Mouse (Mus musculus): ENCODE data around the gene Macrod2. TPM values are rescaled to one million over a fixed set of nuclear protein-coding genes. Genes with fewer than 3 reads are reported as not detected.
A peak's percentile ranks its signal among the peaks of the same experiment; 100 is the strongest.

The Macrod2 gene
- polyA plus RNA-seq, 1 experiment from 2014 or later = 25.7 TPM

GRCm38 (mm10) chr2:141463946-141464345 lies 1068.8 kb downstream of the Macrod2 start:
- H3K4me2 ChIP-seq (replicated peaks; ENCODE audit: low read depth) = no peak overlapping the region
- no peaks in the 10 kb centered on the region for H3K36me3 ChIP-seq (ENCODE audit: control insufficient read depth, insufficient read depth)
- TF ChIP-seq CTCF (IDR thresholded peaks at IDR 0.05; ENCODE audit: low read depth) = no peak
- no peak overlapping the region for H3K4me3 ChIP-seq (ENCODE audit: low read depth, low read length)
- H3K4me1 ChIP-seq (replicated peaks; ENCODE audit: control insufficient read depth, insufficient read depth, low read length) = no peaks in the 10 kb centered on the region
- H3K9ac ChIP-seq (ENCODE audit: low read depth, low read length) = no peak overlapping the region
- no peaks in the 10 kb centered on the region for H3K9me3 ChIP-seq (ENCODE audit: control insufficient read depth)
- no peak for ATAC-seq
- WGBS = 94% methylated on average over 1 of the region's 1 CpGs
- H3K27me3 ChIP-seq (replicated peaks; ENCODE audit: control insufficient read depth, insufficient read depth, low read length) = no peaks in the 10 kb centered on the region
- no peak overlapping the region for H3K27ac ChIP-seq (ENCODE audit: low read depth, low read length)

- H3K27ac ChIP-seq (ENCODE audit: low read depth, low read length) = no peak overlapping the region
- no peaks in the 10 kb centered on the region for H3K36me3 ChIP-seq (ENCODE audit: control insufficient read depth, insufficient read depth)
- H3K4me1 ChIP-seq (replicated peaks; ENCODE audit: control insufficient read depth, insufficient read depth, low read length) = no peaks in the 10 kb centered on the region
- TF ChIP-seq CTCF (IDR thresholded peaks at IDR 0.05; ENCODE audit: low read depth) = no peak
- 80% methylated on average over 1 of the region's 1 CpGs for WGBS
- no peaks in the 10 kb centered on the region for H3K9me3 ChIP-seq (ENCODE audit: control insufficient read depth)
- no peaks in the 10 kb centered on the region for H3K27me3 ChIP-seq (replicated peaks; ENCODE audit: control insufficient read depth, insufficient read depth, low read length)
- H3K4me3 ChIP-seq (ENCODE audit: low read depth, low read length) = no peak overlapping the region
- no peak overlapping the region for H3K9ac ChIP-seq (ENCODE audit: low read depth, low read length)
- no peak for ATAC-seq
- H3K4me2 ChIP-seq (replicated peaks; ENCODE audit: low read depth) = no peak overlapping the region
These were observed 1077.7 kb downstream of the Macrod2 start for GRCm38 (mm10) chr2:141472791-141473190.

- H3K9me3 ChIP-seq (ENCODE audit: control insufficient read depth) = no peaks in the 10 kb centered on the region
- H3K9ac ChIP-seq (ENCODE audit: low read depth, low read length) = no peak overlapping the region
- H3K27me3 ChIP-seq (replicated peaks; ENCODE audit: control insufficient read depth, insufficient read depth, low read length) = no peaks in the 10 kb centered on the region
- no peaks in the 10 kb centered on the region for H3K36me3 ChIP-seq (ENCODE audit: control insufficient read depth, insufficient read depth)
- peak; percentile 88 for ATAC-seq
- no peak overlapping the region for H3K27ac ChIP-seq (ENCODE audit: low read depth, low read length)
- H3K4me1 ChIP-seq (replicated peaks; ENCODE audit: control insufficient read depth, insufficient read depth, low read length) = no peaks in the 10 kb centered on the region
- H3K4me2 ChIP-seq (replicated peaks; ENCODE audit: low read depth) = no peak overlapping the region
- WGBS = 45% methylated on average over 3 of the region's 3 CpGs
- H3K4me3 ChIP-seq (ENCODE audit: low read depth, low read length) = no peak overlapping the region
- no peak for TF ChIP-seq CTCF (IDR thresholded peaks at IDR 0.05; ENCODE audit: low read depth)
These were observed 1082.5 kb downstream of the Macrod2 start for GRCm38 (mm10) chr2:141477585-141477984.

- Histone ChIP-seq H3K27ac (ENCODE audit: low read depth, low read length) (no peak overlapping the region), H3K9ac (ENCODE audit: low read depth, low read length) (no peak overlapping the region), H3K9me3 (ENCODE audit: control insufficient read depth) (no peaks in the 10 kb centered on the region), H3K4me1 (replicated peaks; ENCODE audit: control insufficient read depth, insufficient read depth, low read length) (no peaks in the 10 kb centered on the region), H3K27me3 (replicated peaks; ENCODE audit: control insufficient read depth, insufficient read depth, low read length) (no peaks in the 10 kb centered on the region), H3K36me3 (ENCODE audit: control insufficient read depth, insufficient read depth) (no peaks in the 10 kb centered on the region), H3K4me2 (replicated peaks; ENCODE audit: low read depth) (no peak overlapping the region), H3K4me3 (ENCODE audit: low read depth, low read length) (no peak overlapping the region)
- ATAC-seq = no peak
- 83% methylated on average over 3 of the region's 3 CpGs for WGBS
- TF ChIP-seq CTCF (IDR thresholded peaks at IDR 0.05; ENCODE audit: low read depth) = no peak
These were observed 1095.4 kb downstream of the Macrod2 start for GRCm38 (mm10) chr2:141490518-141490917.

GRCm38 (mm10) chr2:141505451-141505850 lies 1110.3 kb downstream of the Macrod2 start:
- H3K27ac ChIP-seq (ENCODE audit: low read depth, low read length) = no peak overlapping the region
- 95% methylated on average over 3 of the region's 3 CpGs for WGBS
- no peaks in the 10 kb centered on the region for H3K4me1 ChIP-seq (replicated peaks; ENCODE audit: control insufficient read depth, insufficient read depth, low read length)
- H3K4me3 ChIP-seq (ENCODE audit: low read depth, low read length) = no peak overlapping the region
- no peaks in the 10 kb centered on the region for H3K9me3 ChIP-seq (ENCODE audit: control insufficient read depth)
- H3K36me3 ChIP-seq (ENCODE audit: control insufficient read depth, insufficient read depth) = no peaks in the 10 kb centered on the region
- H3K27me3 ChIP-seq (replicated peaks; ENCODE audit: control insufficient read depth, insufficient read depth, low read length) = no peaks in the 10 kb centered on the region
- no peak for ATAC-seq
- no peak for TF ChIP-seq CTCF (IDR thresholded peaks at IDR 0.05; ENCODE audit: low read depth)
- H3K9ac ChIP-seq (ENCODE audit: low read depth, low read length) = no peak overlapping the region
- H3K4me2 ChIP-seq (replicated peaks; ENCODE audit: low read depth) = no peak overlapping the region

- TF ChIP-seq CTCF (IDR thresholded peaks at IDR 0.05; ENCODE audit: low read depth) = no peak
- no peaks in the 10 kb centered on the region for H3K4me1 ChIP-seq (replicated peaks; ENCODE audit: control insufficient read depth, insufficient read depth, low read length)
- H3K27me3 ChIP-seq (replicated peaks; ENCODE audit: control insufficient read depth, insufficient read depth, low read length) = no peaks in the 10 kb centered on the region
- ATAC-seq = no peak
- no peaks in the 10 kb centered on the region for H3K9me3 ChIP-seq (ENCODE audit: control insufficient read depth)
- no peaks in the 10 kb centered on the region for H3K36me3 ChIP-seq (ENCODE audit: control insufficient read depth, insufficient read depth)
- H3K4me3 ChIP-seq (ENCODE audit: low read depth, low read length) = no peak overlapping the region
- H3K27ac ChIP-seq (ENCODE audit: low read depth, low read length) = no peak overlapping the region
- no peak overlapping the region for H3K9ac ChIP-seq (ENCODE audit: low read depth, low read length)
- WGBS = 84% methylated on average over 9 of the region's 9 CpGs
- H3K4me2 ChIP-seq (replicated peaks; ENCODE audit: low read depth) = no peak overlapping the region
These were observed 1113.1 kb downstream of the Macrod2 start for GRCm38 (mm10) chr2:141507929-141508897.

All from intestine, postnatal 0 days (tissue).